Mouse (Mus musculus) intestine, embryonic 14.5 days (tissue): ENCODE measurements at regions not wholly inside any gene's neighbourhood (a gene's known extent, or its start where the extent isn't known, plus 50 kb on each side); places are given as distances from the start of the nearest gene placed in this dataset.

Source experiments
- ATAC-seq: fragments of 200-750 bp; cut with Nextera tagmentation; replicated peaks from 2 replicates; pipeline ENCODE4 v1.8.0; 2017; ENCODE audit warnings: low read depth, moderate number of reproducible peaks, moderate TSS enrichment, moderate library complexity; ENCODE audit not compliant: low FRiP score, low TSS enrichment
- DNase-seq: peaks from one replicate; pipeline ENCODE4 v3.0.0-alpha.2; 2018; ENCODE audit warnings: low spot score
- H3K27ac ChIP-seq: fragments of 300-500 bp; sonication (generic); 2 replicates; pipeline ENCODE4 v1.5.1; 2014; ENCODE audit warnings: low read depth, mild to moderate bottlenecking, control low read depth
- H3K27me3 ChIP-seq: fragments of 300-500 bp; sonication (generic); replicated peaks from 2 replicates; pipeline ENCODE4 v1.6.1; 2014; ENCODE audit warnings: low read length, control low read depth; ENCODE audit not compliant: control insufficient read depth, insufficient read depth
- H3K36me3 ChIP-seq: fragments of 300-500 bp; sonication (generic); 2 replicates; pipeline ENCODE4 v1.6.1; 2014; ENCODE audit warnings: low read length, control low read depth; ENCODE audit not compliant: control insufficient read depth, insufficient read depth
- H3K4me1 ChIP-seq: fragments of 300-500 bp; sonication (generic); replicated peaks from 2 replicates; pipeline ENCODE4 v1.6.1; 2014; ENCODE audit warnings: low read length, control low read depth, mixed read lengths; ENCODE audit not compliant: control insufficient read depth, insufficient read depth
- H3K4me2 ChIP-seq: fragments of 300-500 bp; sonication (generic); 2 replicates; pipeline ENCODE4 v1.6.1; 2014; ENCODE audit warnings: low read length
- H3K4me3 ChIP-seq: fragments of 300-500 bp; sonication (generic); 2 replicates; pipeline ENCODE4 v1.5.1; 2014; ENCODE audit warnings: low read depth, low read length, control low read depth, mixed read lengths
- H3K9ac ChIP-seq: fragments of 300-500 bp; sonication (generic); 2 replicates; pipeline ENCODE4 v1.6.1; 2014; ENCODE audit warnings: mild to moderate bottlenecking, low read length
- H3K9me3 ChIP-seq: fragments of 300-500 bp; sonication (generic); 2 replicates; pipeline ENCODE4 v1.6.1; 2016; ENCODE audit warnings: low read length, control low read depth; ENCODE audit not compliant: control insufficient read depth
- WGBS: fragments of 180-500 bp; shearing (Covaris S2); extraction: QIAGEN DNeasy Blood & Tissue Kit; methylation state at CpG from one replicate; pipeline ENCODE4 v1.1.7; 2014; 5-methylcytosine and 5-hydroxymethylcytosine counted together

DNA sequence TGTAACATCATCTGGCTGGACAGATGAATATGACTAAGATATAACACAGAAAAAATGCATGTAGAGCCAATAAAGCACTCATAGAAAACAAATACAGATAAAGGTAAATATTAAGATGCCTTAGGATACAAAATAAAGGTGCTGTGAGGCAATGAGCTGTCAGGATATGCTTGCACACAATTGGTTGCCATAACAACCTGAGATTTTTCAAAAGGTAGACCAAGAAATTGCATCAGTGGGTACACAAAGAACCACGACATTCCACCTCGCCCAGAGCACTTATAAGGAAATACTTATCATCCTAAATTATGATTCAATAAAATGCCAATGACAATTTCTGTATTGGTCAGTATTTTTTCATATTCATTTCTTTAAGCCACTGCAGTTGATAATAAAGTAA lies 521.3 kb upstream of the Tbc1d2b start:
- DNase-seq (no peak), ATAC-seq (no peak)
- Histone ChIP-seq H3K9me3 (no peaks in the 10 kb centered on the region), H3K36me3 (no peaks in the 10 kb centered on the region), H3K4me1 (no peaks in the 10 kb centered on the region), H3K27me3 (no peaks in the 10 kb centered on the region), H3K4me3 (no peak overlapping the region), H3K9ac (no peak overlapping the region), H3K4me2 (no peak overlapping the region), H3K27ac (no peak overlapping the region)
- WGBS, result 69% methylated on average over 2 of the region's 2 CpGs

DNA sequence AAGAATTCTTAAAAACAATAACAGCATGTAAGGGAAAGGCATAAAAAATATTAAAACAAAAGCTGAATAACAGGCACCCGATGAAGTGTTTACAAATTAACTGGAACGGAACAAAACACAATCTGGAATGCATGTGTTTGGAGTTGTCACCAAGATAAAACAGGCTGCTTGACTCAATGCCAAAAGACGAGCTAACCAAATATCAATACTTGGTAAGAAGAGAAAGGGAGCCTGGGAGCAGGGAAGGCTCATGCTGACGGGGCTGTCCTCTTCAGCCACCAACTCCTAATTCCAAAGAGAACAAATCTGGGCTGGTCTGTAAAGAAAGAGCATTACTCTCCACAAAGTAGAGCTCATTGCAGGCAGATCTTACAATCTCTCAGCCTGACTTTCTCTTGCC lies 545.4 kb upstream of the Zic4 start:
- Histone ChIP-seq H3K4me1 (no peaks in the 10 kb centered on the region), H3K9me3 (no peaks in the 10 kb centered on the region), H3K27ac (no peak overlapping the region), H3K4me3 (no peak overlapping the region), H3K9ac (no peak overlapping the region), H3K36me3 (no peaks in the 10 kb centered on the region), H3K4me2 (no peak overlapping the region), H3K27me3 (no peaks in the 10 kb centered on the region)
- no peak for DNase-seq
- 61% methylated on average over 4 of the region's 4 CpGs for WGBS
- no peak for ATAC-seq

DNA sequence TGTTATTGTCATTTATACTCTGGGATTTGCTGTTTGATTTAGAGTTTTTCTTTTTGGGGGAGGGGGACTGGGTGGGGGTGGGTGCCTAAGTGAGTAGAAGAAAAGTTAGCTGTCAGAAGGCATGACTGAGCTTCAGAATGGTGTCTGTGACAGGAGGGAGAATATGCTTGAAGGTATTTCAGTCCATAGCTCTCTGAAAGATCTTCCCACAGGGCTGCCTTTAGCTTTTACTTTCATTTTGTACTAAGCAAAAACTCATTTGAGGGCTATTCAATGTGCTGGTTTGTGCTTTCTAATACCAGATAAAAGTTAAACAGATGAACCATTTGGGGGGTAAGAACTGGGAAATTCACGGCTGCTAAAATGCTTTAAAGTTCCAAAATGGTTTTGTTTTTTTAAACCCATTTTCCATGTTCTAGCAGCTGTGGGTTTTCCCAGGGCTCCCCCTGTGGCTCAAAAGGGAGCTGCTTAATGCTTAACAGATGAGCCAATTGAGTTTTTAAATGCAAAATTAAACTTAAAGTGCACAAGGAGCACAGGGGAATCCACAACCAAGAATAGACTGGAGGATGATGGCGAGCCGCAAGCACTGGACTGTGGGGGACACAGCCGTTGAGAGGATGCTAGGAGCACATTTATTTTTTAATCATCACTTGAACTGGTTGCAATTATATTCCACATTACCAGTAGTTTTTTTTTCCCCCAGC lies 538.5 kb upstream of the Zic4 start:
- H3K4me3 ChIP-seq, result no peak overlapping the region
- H3K4me1 ChIP-seq, result no peaks in the 10 kb centered on the region
- DNase-seq (no peak), ATAC-seq (no peak)
- H3K27ac ChIP-seq, result no peak overlapping the region
- 81% methylated on average over 4 of the region's 4 CpGs for WGBS
- no peaks in the 10 kb centered on the region for H3K9me3 ChIP-seq
- no peak overlapping the region for H3K9ac ChIP-seq
- no peaks in the 10 kb centered on the region for H3K36me3 ChIP-seq
- H3K27me3 ChIP-seq, result no peaks in the 10 kb centered on the region
- H3K4me2 ChIP-seq, result no peak overlapping the region

DNA sequence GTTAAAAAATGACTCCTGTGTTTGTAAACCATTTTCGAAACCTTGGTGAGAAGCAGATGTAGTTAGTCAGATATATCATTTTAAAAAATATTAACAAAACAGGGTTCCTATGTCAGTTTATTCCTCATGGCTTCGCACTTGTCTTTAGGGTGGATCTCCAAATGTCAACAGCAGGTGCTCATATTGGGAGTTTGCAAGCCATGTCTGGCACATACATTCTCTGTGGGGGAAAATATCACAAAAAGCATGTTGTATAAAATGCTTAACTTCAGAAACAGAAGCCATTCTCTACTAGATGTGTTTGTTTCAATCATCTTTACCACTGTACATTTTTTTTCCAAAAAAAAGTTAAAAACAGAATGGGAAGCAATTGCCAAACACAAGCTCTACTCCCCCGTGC lies 534.7 kb upstream of the Zic4 start:
- Histone ChIP-seq H3K4me2 (no peak overlapping the region), H3K4me3 (no peak overlapping the region), H3K27me3 (no peaks in the 10 kb centered on the region), H3K27ac (no peak overlapping the region), H3K9ac (no peak overlapping the region), H3K36me3 (no peaks in the 10 kb centered on the region), H3K9me3 (no peaks in the 10 kb centered on the region), H3K4me1 (no peaks in the 10 kb centered on the region)
- no peak for DNase-seq
- ATAC-seq, result no peak
- WGBS, result 80% methylated on average over 3 of the region's 3 CpGs

DNA sequence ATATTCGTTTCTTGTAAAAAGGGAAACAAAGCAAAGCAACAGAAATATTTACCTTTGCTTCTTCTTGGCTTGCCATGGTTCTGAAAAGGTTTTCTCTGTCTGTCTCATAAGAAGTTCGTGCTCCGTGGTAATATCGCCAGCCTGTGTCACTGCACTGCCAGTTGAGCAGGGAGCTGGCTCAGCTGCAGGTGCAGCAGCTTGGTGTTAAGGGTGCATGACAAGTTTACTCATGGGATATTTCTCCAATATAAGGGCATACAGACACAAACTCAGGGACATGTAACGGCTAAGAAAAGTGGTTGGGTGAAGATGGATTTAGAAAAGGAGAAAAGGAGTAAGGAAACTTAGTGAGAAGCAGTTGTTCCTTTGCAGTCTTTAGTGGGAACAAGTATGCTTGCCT lies 533.5 kb upstream of the Zic4 start:
- H3K4me2 ChIP-seq, result no peak overlapping the region
- no peaks in the 10 kb centered on the region for H3K36me3 ChIP-seq
- 57% methylated on average over 5 of the region's 5 CpGs for WGBS
- H3K9ac ChIP-seq, result no peak overlapping the region
- H3K4me3 ChIP-seq, result no peak overlapping the region
- ATAC-seq (no peak), DNase-seq (no peak)
- H3K4me1 ChIP-seq, result no peaks in the 10 kb centered on the region
- H3K27ac ChIP-seq, result no peak overlapping the region
- H3K27me3 ChIP-seq, result no peaks in the 10 kb centered on the region
- H3K9me3 ChIP-seq, result no peaks in the 10 kb centered on the region

DNA sequence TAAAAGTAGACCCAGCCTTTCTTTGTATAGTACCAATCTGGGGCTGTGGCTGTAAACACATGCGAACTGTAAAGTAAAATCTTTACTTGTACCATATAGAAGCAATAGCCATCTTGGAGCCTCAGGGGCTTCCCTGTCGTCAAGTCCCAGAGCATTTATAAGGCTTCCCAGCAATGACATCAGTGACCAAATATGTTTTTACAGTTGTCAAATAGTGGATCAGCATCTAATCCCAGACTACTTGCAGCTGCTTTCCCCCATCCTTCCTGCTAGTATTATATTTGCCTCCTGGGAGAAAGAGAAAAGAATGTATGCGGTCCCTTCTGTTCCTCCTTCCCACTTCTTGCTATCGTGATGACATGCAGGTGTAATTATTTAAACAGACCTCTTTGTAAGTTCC lies 531.5 kb upstream of the Zic4 start:
- WGBS, result 51% methylated on average over 4 of the region's 4 CpGs
- H3K9ac ChIP-seq, result no peak overlapping the region
- ATAC-seq (no peak), DNase-seq (no peak)
- no peaks in the 10 kb centered on the region for H3K9me3 ChIP-seq
- H3K27me3 ChIP-seq, result no peaks in the 10 kb centered on the region
- H3K4me3 ChIP-seq, result no peak overlapping the region
- no peaks in the 10 kb centered on the region for H3K36me3 ChIP-seq
- no peaks in the 10 kb centered on the region for H3K4me1 ChIP-seq
- H3K4me2 ChIP-seq, result no peak overlapping the region
- no peak overlapping the region for H3K27ac ChIP-seq

DNA sequence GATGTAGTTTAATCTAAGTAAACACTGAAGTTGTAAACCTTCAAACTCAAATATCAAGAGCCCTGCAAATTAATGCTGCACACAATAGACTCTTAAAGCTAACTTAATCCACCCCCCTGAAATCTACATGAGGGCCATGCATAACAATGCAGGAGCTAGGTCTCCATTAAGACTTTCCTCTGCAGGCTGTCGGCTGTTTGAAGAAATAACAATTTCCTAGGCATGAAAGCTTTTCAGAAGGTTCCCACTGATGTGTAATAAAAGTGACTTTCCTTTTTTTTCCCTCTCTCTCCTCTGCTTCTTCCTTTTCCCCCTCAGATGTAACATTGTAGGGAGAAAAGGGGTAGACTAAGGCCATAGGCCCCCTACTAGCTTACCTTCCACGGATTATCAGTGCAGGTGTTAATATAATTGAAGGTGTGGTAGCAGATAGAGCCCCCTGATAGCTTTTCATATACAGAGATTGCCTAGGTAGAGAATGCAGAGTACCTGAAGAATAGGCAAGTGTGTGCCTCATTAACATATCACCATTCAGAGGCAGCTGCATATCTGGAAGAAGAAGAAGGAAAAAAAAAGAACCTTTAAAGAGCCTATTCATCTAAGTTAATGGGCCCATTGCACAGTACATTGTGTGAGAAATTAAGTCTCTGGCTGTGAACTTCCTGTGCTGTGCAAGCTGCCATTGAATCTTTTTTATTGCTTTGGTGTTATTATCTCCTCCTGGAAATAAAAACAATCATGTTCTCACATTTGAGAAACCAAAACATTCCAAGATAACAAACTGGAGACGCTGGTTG lies 528.3 kb upstream of the Zic4 start:
- Histone ChIP-seq H3K4me2 (no peak overlapping the region), H3K9me3 (no peaks in the 10 kb centered on the region), H3K27ac (no peak overlapping the region), H3K9ac (no peak overlapping the region), H3K27me3 (no peaks in the 10 kb centered on the region), H3K4me1 (no peaks in the 10 kb centered on the region), H3K4me3 (no peak overlapping the region), H3K36me3 (no peaks in the 10 kb centered on the region)
- WGBS, result 28% methylated on average over 3 of the region's 3 CpGs
- ATAC-seq, result no peak
- no peak for DNase-seq

DNA sequence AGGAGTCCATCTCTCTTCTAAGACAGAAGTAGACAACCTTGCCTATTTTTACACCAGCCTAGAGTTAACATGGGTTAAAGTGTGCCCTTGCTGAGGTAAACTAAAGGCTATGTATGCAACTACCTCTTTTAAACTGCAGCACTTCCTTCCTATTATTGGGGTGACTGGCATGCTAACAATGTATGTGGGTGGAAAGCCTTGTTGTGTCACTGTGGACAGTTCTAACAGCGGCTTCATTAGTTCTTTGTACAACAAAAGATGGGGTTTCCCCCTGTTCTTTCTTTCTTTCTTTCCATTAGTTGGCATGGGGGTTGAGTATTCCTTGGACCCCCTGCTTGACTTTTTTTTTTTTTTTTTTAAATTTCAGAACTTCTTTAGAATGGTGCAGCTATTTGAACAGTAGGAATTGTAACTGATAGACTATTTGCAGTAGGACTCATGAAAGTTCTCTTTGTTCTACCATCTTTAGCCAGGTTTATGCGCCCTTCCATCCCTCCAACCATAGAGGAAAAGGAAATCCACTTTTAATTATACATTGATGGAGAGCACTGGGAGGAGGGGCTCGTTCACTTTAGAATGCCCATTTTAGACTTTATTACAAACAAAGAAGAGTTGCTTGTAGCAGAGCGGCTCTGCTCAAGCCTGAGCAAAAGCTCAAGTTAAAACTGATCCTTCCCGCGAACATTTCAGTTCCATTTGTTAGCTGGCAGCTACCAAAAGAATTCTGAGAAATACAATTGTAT lies 523.9 kb upstream of the Zic4 start:
- Histone ChIP-seq H3K4me3 (no peak overlapping the region), H3K27ac (no peak overlapping the region), H3K4me2 (no peak overlapping the region), H3K9ac (no peak overlapping the region), H3K9me3 (no peaks in the 10 kb centered on the region), H3K27me3 (no peaks in the 10 kb centered on the region), H3K36me3 (no peaks in the 10 kb centered on the region), H3K4me1 (no peaks in the 10 kb centered on the region)
- ATAC-seq (no peak), DNase-seq (no peak)
- WGBS, result 74% methylated on average over 6 of the region's 6 CpGs
